Mouse (Mus musculus) hindbrain, postnatal 0 days (tissue): ENCODE results near the gene Rsrp1. TPM values are rescaled to one million over a fixed set of nuclear protein-coding genes. Genes with fewer than 3 reads are reported as not detected.

Source experiments
- ATAC-seq: fragments of 200-750 bp; cut with Nextera tagmentation; 2 replicates; pipeline ENCODE4 v1.8.0; 2017; ENCODE audit warnings: mild to moderate bottlenecking, moderate TSS enrichment, moderate library complexity
- DNase-seq: peaks from one replicate; pipeline ENCODE4 v3.0.0-alpha.2; 2015; ENCODE audit warnings: low spot score
- H3K27ac ChIP-seq: fragments of 300-500 bp; sonication (generic); 2 replicates; pipeline ENCODE4 v1.5.1; 2014; ENCODE audit warnings: mild to moderate bottlenecking
- H3K27me3 ChIP-seq: fragments of 300-500 bp; sonication (generic); 2 replicates; pipeline ENCODE4 v1.6.1; 2014; ENCODE audit warnings: low read length, mixed read lengths; ENCODE audit not compliant: insufficient read depth
- H3K36me3 ChIP-seq: fragments of 300-500 bp; sonication (generic); 2 replicates; pipeline ENCODE4 v1.6.1; 2014; ENCODE audit warnings: low read length, mixed read lengths; ENCODE audit not compliant: insufficient read depth
- H3K4me1 ChIP-seq: fragments of 300-500 bp; sonication (generic); 2 replicates; pipeline ENCODE4 v1.6.1; 2014; ENCODE audit warnings: antibody characterized with exemption, low read length, mixed read lengths; ENCODE audit not compliant: insufficient read depth
- H3K4me2 ChIP-seq: fragments of 300-500 bp; sonication (generic); 2 replicates; pipeline ENCODE4 v1.6.1; 2014; ENCODE audit warnings: low read depth, mild to moderate bottlenecking, low read length, moderate library complexity, mixed read lengths
- H3K4me3 ChIP-seq: fragments of 300-500 bp; sonication (generic); 2 replicates; pipeline ENCODE4 v1.5.1; 2014; ENCODE audit warnings: low read length
- H3K9ac ChIP-seq: fragments of 300-500 bp; sonication (generic); replicated peaks from 2 replicates; pipeline ENCODE4 v1.6.1; 2014; ENCODE audit warnings: mild to moderate bottlenecking, low read length, moderate library complexity, mixed read lengths
- H3K9me3 ChIP-seq: fragments of 300-500 bp; sonication (generic); 2 replicates; pipeline ENCODE4 v1.6.1; 2016; ENCODE audit warnings: low read length, mixed read lengths
- CTCF ChIP-seq: IDR thresholded peaks from 2 replicates; pipeline ENCODE4 v1.5.1; 2016; ENCODE audit warnings: antibody characterized with exemption, control low read depth, low read depth
- whole genome bisulfite sequencing: fragments of 180-500 bp; shearing (Covaris S2); extraction: QIAGEN DNeasy Blood & Tissue Kit; methylation state at CpG from one replicate; pipeline ENCODE4 v1.1.7; 2014; 5-methylcytosine and 5-hydroxymethylcytosine counted together
- polyA plus RNA-seq: library from polyadenylated mRNA; unstranded; fragments of >200 nt; fragmentation: Nextera tagmentation; extraction: Ambion mirVana; gene quantifications from 2 replicates; pipeline ENCODE4 v1.2.1, GENCODE M21; 2015
- total RNA-seq: library from RNA; depleted of rRNA; stranded (reverse); fragments of >200 nt; gene quantifications from 2 replicates; pipeline ENCODE4 v1.2.3, GENCODE M21; 2014

Rsrp1 gene
- total and polyA plus RNA-seq, 2 experiments from 2014 or later: 112 to 256 TPM

- Histone ChIP-seq H3K36me3 (peaks cover 3% of the 10 kb centered on the region; the same call in 1 of the 2 replicates), H3K27me3 (no peaks in the 10 kb centered on the region), H3K9me3 (no peaks in the 10 kb centered on the region), H3K4me3 (peak overlapping the region; percentile 90), H3K4me2 (peak overlapping the region; percentile 71), H3K27ac (peak overlapping the region; percentile 91), H3K4me1 (0 out of 2 replicates have a peak, but pooled peaks cover 5% of the 10 kb centered on the region), H3K9ac (peak overlapping the region; percentile 89)
- no peak for TF ChIP-seq CTCF
- ATAC-seq: peak; percentile 64
- 1% methylated on average over 43 of the region's 43 CpGs for WGBS
- DNase-seq: no peak
Observed at GRCm38 (mm10) chr4:134914122-134914863, 9.1 kb upstream of the Rsrp1 start.

- H3K36me3 ChIP-seq: no peaks in the 10 kb centered on the region
- H3K27ac ChIP-seq: peak within 1 kb of the TSS; percentile 91
- H3K27me3 ChIP-seq: no peaks in the 10 kb centered on the region
- TF ChIP-seq CTCF: no peak
- H3K4me3 ChIP-seq: peak within 1 kb of the TSS; percentile 90
- peak within 1 kb of the TSS; percentile 71 for H3K4me2 ChIP-seq
- ATAC-seq (peak; percentile 90), DNase-seq (peak; percentile 96)
- H3K9me3 ChIP-seq: no peaks in the 10 kb centered on the region
- H3K9ac ChIP-seq: peak within 1 kb of the TSS; percentile 89
- under 1% methylated on average over 25 of the region's 25 CpGs for WGBS
- H3K4me1 ChIP-seq: 0 out of 2 replicates have a peak, but pooled peaks cover 5% of the 10 kb centered on the region
Observed at GRCm38 (mm10) chr4:134914864-134915209, 8.6 kb upstream of the Rsrp1 start, which contains the start of gene Tmem50a. Tmem50a (minus strand) TSS chr4:134915024.

GRCm38 (mm10) chr4:134915223-134916050 is 8.0 kb upstream of the Rsrp1 start:
- 0 out of 2 replicates have a peak, but pooled peaks cover 5% of the 10 kb centered on the region for H3K4me1 ChIP-seq
- peak overlapping the region; percentile 89; the same call in 1 of the 2 replicates for H3K9ac ChIP-seq
- no peaks in the 10 kb centered on the region for H3K9me3 ChIP-seq
- 59% methylated on average over 14 of the region's 14 CpGs for WGBS
- peak; percentile 50 for ATAC-seq
- H3K4me3 ChIP-seq: peak overlapping the region; percentile 90
- H3K4me2 ChIP-seq: peak overlapping the region; percentile 71
- peak overlapping the region; percentile 91; the same call in 1 of the 2 replicates for H3K27ac ChIP-seq
- TF ChIP-seq CTCF: no peak
- H3K27me3 ChIP-seq: no peaks in the 10 kb centered on the region
- DNase-seq: peak; percentile 23
- H3K36me3 ChIP-seq: no peaks in the 10 kb centered on the region

GRCm38 (mm10) chr4:134917194-134917593 is 6.2 kb upstream of the Rsrp1 start:
- DNase-seq: no peak
- H3K9me3 ChIP-seq: no peaks in the 10 kb centered on the region
- no peak overlapping the region for H3K4me2 ChIP-seq
- no peak for TF ChIP-seq CTCF
- WGBS: 72% methylated on average over 3 of the region's 3 CpGs
- H3K36me3 ChIP-seq: no peaks in the 10 kb centered on the region
- no peak overlapping the region for H3K27ac ChIP-seq
- H3K27me3 ChIP-seq: no peaks in the 10 kb centered on the region
- ATAC-seq: no peak
- H3K9ac ChIP-seq: no peak overlapping the region
- 0 out of 2 replicates have a peak, but pooled peaks cover 5% of the 10 kb centered on the region for H3K4me1 ChIP-seq
- H3K4me3 ChIP-seq: no peak overlapping the region

GRCm38 (mm10) chr4:134918381-134918780 is 5.0 kb upstream of the Rsrp1 start:
- no peak overlapping the region for H3K9ac ChIP-seq
- WGBS: 39% methylated on average over 7 of the region's 7 CpGs
- no peak for ATAC-seq

GRCm38 (mm10) chr4:134919733-134920540 is 3.5 kb upstream of the Rsrp1 start:
- no peaks in the 10 kb centered on the region for H3K36me3 ChIP-seq
- no peak overlapping the region for H3K9ac ChIP-seq

More at GRCm38 (mm10) chr4:134918381-134918780, 5.0 kb upstream of the Rsrp1 start:
- peak; percentile 36 for DNase-seq
- no peak for TF ChIP-seq CTCF
- H3K27me3 ChIP-seq: no peaks in the 10 kb centered on the region
- H3K4me3 ChIP-seq: no peak overlapping the region
- H3K36me3 ChIP-seq: no peaks in the 10 kb centered on the region
- H3K4me1 ChIP-seq: 0 out of 2 replicates have a peak, but pooled peaks cover 5% of the 10 kb centered on the region
- no peaks in the 10 kb centered on the region for H3K9me3 ChIP-seq
- no peak overlapping the region for H3K4me2 ChIP-seq
- H3K27ac ChIP-seq: no peak overlapping the region

More at GRCm38 (mm10) chr4:134919733-134920540, 3.5 kb upstream of the Rsrp1 start:
- ATAC-seq (no peak), DNase-seq (no peak)
- Histone ChIP-seq H3K4me1 (0 out of 2 replicates have a peak, but pooled peaks cover 4% of the 10 kb centered on the region), H3K27ac (no peak overlapping the region), H3K4me3 (no peak overlapping the region), H3K4me2 (no peak overlapping the region), H3K27me3 (no peaks in the 10 kb centered on the region), H3K9me3 (no peaks in the 10 kb centered on the region)
- WGBS: 38% methylated on average over 12 of the region's 12 CpGs
- TF ChIP-seq CTCF: no peak
